Mouse (Mus musculus) retina, postnatal 7 days (tissue): Measurements from ENCODE around the gene A4galt.
"Not testable (repeated sequence)": the region's sequence is repeated elsewhere in the genome, so short reads cannot be mapped to it uniquely, and the experiment has no call there.

Experiments used
- DNase-seq: peaks from one replicate; pipeline ENCODE4 v3.0.0-alpha.2; 2012; ENCODE audit warnings: low read depth, low spot score

A4galt gene

DNA sequence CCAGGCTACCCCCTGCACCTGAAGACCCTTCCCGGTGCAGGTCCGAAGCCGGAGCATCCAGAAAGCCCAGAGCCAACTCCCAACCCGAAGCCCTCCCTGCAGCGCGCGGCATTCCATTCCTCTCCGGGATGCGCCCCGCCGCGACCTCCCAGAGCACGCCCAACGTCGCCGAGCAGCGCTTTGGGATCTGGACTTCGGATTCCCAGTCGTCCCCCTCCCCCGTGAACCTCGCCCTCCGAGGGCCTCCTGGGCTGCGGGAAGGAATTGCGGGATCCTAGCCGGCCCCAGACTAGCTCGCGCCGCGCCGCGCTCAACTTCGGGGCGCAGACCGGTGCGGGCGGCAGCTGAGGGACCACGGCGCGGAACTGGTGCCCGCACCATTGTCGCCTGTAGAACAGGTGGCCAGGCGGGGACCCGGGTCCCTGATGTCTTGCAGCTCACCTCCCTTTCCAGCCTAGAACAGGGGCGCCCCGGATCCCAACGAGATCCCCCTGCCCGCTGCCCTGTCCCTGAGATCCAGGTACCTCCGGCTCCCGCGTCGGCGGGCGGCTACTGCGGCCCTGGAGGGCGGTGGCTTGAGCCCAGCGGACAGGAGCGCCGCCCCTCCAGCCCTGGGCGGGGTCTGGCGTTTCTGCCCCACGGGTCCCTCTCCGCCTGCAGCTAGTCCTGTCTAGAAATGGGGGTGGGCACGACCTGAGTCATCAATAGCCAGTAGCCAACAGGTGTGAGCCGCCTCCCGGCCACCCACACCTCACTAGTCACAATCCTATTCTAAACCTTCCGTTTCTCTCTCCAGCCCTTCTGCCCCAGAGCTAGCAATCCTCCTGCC lies at the start of gene A4galt:
A4galt (minus strand) TSS at position 599 of the 829 bp plus-strand sequence.
- no peak for DNase-seq

DNA sequence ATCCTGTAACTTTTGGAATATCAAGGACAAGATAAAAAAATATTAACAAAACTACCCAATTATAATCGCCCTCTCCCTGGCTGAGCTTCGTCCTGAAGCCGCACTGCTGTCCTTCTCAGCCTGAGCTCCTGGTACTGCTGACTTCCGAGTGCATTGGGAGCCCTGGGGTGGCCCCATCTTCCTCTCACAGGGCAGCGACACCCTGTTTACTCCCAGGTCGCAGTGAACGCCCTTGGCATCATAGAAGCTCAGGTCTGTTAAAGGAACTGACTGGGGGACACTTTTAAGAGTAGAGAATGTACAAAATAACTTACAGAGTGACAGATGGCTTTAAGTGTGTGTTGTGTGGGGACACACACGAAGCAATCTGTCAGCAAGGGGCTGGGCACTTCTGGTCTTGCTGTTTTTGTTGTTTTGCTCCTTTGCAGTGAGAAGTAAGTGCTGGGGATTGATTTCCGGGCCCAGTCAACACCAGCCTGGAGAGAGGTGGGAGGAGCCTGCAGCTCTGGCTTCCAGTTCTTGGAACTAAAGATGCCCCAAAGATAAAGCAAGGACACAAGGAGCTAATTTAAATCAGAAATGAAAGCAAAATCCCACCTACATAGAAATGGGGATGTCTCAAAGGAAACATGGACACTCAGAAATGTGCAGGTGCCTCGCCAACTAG lies 48.5 kb upstream of the A4galt start:
- DNase-seq: no peak

DNA sequence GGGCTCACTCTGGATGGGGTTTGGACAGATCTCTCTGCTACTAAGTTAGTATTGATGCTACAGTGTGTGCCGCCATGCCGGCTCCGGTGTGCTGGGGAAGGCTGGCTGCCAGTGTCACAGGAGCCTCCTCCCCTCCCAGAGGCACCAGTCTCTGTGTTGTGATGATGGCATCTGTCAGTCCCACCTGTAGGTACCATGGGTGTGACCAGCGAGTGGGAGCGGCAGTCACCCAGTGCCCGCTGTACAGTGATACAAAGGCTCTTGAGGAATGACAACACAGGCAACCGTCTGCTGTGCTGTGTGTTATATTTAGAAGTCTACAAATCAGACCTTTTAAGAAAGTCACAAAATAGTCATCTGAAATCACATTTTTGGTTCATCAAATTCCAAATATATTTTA lies 47.9 kb upstream of the A4galt start:
- no peak for DNase-seq

DNA sequence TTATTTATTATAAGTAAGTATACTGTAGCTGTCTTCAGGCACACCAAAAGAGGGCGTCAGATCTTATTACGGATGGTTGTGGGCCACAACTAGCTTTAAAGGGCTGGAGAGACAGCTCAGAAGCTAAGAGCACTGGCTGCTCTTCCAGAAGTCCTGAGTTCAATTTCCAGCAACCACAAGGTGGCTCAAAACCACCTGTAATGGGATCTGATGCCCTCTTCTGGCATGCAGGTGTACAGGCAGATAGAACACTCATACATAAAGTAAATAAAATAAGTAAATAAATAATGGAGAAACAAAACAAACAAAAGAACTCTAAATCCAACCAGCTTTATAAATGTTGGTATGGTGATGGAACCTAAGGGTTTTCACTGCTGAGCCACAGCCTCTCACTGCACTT lies 47.2 kb upstream of the A4galt start:
- DNase-seq: no peak

DNA sequence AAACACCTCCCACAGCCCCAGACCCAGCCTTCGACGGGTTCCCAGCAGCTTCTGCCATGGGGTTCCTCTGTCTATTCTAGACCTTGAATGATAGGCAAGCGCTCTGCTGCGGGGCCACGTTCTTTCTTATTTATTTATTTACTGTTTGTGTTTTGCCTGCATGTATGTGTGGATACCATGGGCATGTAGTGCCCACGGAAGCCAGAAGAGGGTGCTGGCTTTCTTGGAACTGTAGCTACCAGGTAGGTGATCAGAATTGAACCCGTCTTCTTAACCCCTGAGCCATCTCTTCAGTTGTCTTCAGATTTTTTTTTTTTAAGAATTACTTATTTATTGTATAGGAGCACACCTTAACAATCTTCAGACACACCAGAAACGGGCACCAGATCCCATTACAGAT lies 46.7 kb upstream of the A4galt start:
- no peak for DNase-seq

DNA sequence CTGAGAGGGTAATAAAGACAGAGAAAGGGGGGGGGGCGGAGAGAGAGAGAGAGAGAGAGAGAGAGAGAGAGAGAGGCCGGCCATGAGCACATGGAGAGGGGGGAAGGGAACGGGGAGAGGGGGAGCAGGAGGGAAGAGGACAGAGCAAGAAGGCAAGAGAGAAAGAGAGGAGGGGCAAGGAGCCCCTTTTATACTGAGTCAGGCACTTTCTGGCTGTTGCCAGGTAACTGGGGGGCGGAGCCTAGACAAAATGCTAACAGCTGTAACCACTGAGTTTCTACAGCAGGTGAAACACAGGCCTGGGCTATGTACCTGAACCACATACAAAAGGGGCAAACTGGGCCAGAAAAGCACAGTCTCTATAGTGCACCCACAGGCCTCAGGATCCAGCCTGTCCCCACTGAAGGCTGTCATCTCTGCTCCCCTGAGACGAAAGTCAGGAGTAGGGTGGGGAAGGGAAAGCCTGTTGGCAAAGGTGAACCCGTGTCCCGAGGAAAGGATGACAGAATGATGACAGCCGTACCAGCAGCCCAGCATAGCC lies 45.3 kb upstream of the A4galt start:
- DNase-seq: no peak

DNA sequence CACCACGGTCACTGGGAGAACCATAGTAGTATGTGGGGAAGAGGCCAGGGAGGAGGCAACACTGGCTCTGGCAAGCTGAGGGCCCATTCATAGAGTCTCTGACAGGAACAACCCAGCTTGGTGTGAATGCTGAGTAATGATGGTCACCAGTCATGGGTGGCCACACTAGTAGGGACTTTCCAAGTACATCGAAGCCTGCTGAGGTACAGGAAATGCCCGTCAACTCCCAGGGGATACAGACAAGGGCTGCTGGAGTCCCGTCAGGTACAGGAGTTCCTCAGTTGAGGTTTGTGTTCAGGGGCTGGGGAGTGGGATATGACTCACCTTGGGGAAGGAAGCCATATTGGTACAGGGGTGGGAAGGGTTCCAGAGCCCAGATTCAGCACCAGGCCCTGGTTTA lies 44.5 kb upstream of the A4galt start:
- DNase-seq: no peak

DNA sequence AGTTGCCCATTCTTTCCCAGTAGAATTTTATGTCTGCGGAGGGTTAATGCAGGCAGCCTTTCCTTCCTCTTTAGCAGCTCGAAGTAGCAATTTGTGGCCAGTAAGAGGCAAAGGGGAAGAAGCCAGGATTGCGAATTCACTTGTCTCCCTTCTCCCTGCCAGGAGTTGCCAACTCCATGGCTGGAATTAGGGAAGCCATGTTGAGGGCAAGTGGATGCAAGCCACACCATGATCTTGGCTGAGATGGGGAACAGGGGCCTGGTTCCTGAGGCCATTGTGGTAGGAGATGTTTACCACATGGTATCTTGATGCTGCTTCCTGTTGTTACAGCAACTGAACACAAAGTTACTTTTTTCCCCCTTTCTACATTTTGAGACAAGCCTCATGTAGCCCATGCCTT lies 43.4 kb upstream of the A4galt start:
- no peak for DNase-seq

DNA sequence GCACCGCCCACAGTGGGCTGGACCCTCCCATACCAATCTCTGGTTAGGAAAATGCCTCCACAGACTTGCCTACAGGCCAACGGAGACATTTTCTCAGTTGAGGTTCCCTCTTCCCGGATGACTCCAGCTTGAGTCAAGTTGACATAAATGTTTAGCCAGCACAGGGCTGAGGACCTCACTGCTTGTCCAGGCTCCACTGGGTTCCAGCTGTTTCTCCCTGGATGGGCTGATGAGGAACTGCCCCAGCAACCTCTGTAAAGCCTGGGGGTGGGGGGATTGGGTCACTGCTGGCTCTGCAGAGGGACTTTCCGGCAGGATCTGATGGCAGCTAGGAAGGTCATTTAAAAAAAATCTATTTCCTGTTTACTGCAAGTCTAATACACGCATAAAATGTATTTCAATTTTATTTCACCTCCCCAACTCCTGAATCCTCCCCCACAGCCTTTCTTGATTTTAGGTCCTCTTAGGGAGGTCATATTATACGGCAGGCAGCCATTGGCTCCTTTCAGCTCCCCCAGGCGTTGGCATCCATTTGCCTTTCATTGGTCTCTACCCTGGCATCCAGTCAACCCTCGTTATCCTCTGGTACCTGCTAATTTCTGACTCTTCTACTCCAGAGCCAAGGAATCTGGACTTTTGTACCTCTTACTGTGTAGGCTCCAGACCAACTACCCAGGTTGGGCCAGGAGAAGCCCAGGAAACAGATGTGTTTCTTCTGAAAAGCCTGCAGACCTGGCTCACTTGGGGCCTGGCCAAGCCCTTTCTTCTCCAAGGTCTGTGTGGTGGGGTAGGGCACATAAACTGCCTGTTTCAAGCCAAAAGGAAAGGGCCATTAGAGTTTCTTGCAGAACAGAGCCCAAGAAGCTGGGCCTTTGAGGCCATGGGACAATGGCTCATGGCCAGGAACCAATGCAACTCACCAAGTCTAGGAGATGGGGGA lies 42.4 kb upstream of the A4galt start:
- no peak for DNase-seq

DNA sequence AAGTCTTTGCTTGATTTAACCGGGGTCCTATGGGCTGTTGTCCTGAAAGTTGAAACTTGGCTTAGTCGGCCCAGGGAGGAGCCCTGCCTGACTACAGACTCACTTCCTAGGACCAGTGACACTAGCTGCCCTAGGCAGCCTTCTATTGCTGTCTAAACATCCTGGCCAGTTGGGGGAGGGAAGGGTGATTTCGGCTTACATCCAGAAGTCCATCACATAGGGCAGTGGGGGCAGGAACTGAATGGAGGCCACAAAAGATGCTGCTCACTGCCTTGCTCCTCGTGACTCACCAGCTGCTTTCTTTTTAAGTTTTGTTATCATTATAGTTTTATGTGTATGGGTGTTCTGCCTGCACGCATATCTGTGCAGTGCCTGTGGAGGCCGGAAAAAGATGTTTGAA lies 41.6 kb upstream of the A4galt start:
- no peak for DNase-seq

DNA sequence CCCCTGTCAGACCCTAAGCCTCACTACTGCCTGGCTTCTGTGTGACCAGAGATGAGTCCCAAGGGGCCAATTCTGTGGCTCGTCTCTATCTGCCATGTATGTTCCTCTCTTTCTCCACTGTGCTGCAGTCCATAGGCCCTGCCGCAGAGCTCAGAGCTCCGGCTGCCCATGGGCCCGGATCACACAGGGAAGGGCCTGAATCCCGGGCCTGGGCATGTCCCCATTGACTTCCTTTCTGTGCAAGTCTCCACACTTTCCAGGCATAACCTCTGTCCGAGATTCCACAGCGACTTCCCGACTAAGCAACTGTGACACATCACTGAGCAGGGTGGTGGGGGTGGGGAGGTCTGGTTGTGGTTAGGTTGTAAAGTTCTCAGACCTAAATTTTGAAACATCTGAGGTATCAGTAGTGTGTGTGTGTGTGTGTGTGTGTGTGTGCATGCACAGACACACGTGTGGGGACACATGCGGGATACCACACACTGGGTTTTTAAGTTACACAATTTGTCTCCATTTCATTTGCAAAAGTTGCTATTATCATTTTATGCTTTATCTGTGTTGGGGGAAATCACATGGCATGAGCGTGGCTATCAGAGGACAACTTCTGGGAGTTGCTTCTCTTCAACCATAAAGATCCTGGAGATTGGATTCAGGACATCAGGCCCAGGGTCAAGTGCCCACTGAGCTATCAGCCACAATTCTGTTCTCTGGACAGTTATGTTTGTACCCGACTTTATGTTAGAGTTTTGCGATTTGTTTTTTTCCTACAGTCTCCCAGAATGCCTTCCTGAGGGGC lies 40.9 kb upstream of the A4galt start:
- no peak for DNase-seq

DNA sequence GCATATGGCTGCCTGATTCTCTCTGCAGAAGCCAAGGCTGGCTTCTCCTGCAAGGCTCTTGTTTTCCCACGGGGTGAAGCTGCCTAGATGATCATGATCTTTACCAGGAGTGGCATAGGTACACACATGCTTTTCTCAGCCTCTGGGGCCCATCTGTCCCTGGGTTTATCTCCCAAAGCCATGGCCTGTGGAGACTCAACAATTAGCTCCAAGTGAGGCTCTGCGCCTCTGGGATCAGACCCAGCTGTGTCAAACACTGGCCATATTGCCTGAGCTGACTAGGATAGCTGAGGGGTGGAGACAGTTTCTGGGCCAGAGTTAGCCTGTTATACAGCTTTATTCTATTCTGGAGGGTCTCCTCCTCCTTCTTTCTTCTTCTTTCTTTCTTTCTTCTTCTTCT lies 39.3 kb upstream of the A4galt start:
- DNase-seq: no peak

DNA sequence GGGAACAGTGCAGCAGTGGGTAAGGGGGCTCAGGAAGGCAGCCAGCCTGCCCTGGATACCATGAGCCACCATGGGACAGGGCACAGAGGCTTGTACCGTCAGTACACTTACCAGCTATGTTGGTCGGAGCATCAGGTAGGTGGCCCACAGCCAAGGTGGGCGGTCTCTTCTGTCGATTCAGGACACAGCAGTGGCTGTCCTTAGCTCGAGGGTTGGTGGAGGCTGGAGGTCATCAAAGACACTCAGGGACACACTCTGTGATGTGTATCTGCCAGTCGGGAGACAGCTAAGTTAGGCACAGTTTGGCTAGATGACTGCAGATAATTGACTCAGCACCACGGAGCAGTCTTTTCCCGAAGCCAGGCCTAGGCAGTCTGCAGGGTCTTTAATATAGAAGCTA lies 33.3 kb upstream of the A4galt start:
- DNase-seq: no peak

DNA sequence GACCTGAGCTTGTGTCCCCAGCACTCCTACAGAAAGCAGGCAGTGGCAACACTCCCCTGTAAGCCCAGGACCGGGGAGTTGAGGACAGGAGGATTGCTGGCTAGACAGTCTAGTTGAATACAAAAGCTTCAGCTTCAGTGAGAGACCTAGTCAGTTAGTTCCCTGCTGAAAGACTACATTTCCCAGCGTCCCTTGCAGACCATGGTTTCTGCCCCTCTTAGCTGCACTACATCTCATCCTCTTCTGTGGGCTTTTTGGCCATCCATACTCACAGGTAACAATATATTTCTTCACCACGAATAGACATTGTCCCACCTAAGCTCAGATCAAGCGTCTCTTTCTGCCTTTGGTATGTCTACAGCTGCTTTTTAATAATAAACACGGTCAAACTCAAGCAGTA lies 30.8 kb upstream of the A4galt start:
- DNase-seq: no peak

DNA sequence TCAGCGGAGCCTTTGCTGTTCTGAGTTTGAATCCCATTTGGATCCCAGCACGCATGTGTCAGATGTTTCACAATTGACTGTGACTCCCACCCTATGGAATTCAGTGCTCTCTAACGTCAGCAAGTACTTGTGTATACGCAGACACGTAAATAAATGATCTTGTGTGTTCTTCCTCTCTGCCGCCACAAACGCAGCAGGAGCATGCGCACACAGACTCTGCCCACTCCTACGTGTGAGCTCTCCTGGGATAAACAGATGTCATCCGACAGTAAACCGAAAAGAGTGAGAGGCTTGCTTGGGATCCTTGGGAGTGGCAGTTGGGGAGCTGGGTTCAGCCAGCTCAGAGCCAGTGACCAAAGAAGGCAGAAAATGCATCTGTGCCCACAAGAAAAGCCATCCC lies 29.7 kb upstream of the A4galt start:
- DNase-seq: no peak

DNA sequence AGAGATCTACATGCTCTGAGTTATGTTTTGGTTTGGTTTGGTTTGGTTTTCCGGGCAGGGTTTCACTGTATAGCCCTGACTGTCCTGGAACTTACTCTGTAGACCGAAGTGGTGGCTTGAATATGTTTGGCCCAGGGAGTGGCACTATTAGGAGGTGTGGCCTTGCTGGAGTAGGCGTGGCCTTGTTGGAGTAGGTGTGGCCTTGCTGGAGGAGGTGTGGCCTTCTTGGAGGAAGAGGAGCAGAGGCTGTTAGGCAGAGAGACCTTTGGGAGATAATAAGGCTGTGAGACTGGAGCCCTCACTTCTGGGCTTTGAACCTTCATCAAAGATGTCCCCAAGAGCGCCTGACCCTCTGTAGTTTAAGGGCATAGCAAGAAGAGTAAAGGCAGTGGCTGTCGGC lies 27.0 kb upstream of the A4galt start:
- no peak for DNase-seq

DNA sequence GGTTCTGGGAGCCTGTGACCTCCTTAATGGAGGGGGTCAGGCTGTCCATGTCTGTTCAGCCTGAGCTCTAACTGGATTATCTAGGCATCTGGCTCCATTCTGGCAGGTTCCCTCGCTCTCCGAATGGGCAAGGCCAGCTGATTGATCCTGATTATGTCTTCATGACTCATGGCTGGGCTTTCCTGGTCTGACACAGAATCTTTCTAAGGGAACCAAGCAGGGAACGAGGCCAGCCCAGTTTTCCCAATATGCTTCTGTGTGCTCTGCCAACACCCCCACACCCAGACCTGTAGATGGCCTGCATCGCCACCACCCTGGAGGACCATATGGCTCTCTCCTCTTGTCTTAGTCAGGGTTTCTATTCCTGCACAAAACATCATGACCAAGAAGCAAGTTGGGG lies 25.9 kb upstream of the A4galt start:
- peak; percentile 29 for DNase-seq

DNA sequence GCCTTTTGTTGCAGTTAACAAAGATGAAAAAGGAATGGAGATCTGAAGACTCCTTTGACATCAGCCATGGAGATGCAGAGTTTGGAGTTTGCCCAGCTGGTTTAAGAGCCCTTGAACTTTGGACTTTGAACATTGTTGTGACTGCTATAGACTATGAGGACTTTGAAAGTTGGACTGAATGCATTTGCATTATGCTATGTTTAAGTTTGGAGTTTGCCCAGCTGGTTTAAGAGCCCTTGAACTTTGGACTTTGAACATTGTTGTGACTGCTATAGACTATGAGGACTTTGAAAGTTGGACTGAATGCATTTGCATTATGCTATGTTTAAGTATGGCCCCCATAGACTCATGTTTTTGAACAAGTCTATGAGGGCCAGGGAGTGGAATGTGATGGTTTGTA lies 22.7 kb upstream of the A4galt start:
- DNase-seq: not testable (repeated sequence)

DNA sequence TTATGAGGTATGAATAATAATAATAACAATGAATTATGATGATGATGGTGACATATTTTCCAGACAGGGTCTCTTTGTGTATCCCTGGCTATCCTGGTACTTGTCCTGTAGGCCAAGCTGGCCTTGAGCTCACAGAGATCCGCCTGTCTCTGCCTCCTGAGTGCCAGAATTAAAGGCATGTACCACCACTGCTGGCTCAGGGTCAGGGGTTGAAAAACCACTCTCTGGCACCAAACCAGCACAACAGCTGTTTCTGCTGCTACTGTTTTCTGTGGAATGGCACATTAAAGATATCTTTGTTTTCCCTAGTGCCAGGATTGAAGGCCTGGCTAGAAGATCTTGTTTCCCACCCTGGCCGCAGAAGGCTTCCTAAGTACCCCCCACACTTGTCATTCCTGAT lies 21.4 kb upstream of the A4galt start:
- DNase-seq: no peak

DNA sequence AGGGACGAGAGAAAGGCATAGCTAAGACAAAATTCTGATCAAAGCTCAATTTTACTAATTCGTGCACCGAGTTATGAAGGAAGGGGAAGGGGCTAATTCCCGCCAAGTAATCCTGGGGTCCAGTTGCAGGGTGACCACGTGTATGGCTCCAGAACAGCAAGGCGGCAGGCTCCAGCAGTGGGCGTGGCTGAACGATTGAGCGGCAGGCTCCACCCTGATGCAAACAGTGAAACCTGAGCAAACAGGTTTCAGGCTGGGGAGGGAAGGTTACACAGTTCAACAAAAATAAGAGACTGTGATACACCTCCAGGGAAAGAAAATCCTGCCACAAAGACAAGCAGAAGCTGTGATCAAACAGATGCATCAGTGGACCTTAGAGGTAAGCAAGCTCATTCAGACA lies 19.6 kb upstream of the A4galt start:
- DNase-seq: not testable (repeated sequence)

DNA sequence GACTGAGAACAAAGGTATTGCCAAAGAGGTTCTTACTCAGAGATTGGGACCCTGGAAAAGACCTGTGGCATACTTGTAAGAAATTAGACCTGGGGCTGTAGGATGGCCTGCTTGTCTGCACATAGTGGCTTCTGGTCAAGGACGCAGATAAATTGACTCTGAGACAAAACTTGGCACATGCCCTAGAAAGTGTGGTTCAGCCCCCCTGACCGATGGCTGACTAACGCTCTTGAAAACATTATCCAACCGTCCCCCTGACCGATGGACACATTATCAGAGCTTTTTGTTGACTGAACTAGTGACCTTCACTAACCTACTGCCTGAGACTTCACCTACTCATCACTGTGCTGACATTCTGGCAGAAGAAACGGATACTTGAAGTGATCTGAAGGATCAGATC lies 18.4 kb upstream of the A4galt start:
- not testable (repeated sequence) for DNase-seq
